Mouse (Mus musculus) cerebellum, adult 2 months (tissue): ENCODE measurements around the gene Il6.

Experiments used
- CTCF ChIP-seq: fragments of 200-500 bp; IDR thresholded peaks from 2 replicates; pipeline ENCODE4 v1.5.1; 2011; ENCODE audit warnings: low read depth, mild to moderate bottlenecking, control low read depth, low read length, moderate library complexity, borderline replicate concordance; ENCODE audit not compliant: insufficient read depth
- POLR2A ChIP-seq: fragments of 200-500 bp; IDR thresholded peaks from 2 replicates; pipeline ENCODE4 v1.6.1; 2011; ENCODE audit warnings: low read length, control low read depth, borderline replicate concordance; ENCODE audit not compliant: insufficient read depth

- TF ChIP-seq CTCF: no peak
- no peak for TF ChIP-seq POLR2A
Observed at GRCm38 (mm10) chr5:29972796-29973195, 40.1 kb upstream of the Il6 start.
